Comparison of ENCODE assay signal across 13 mouse cellular contexts in genomic region chr13:43193932-43194331, GRCm38 (mm10).
"Had no signal": no experiment of that assay in that cellular context is flagged by ENCODE, and none has a peak within 500 bp of the region (broad histone marks: within the 10 kb centered on the region; RNA-seq: fewer than 3 reads in every experiment).

No protein-coding gene starts in this region.

- H3K27me3 ChIP-seq: limb, embryonic 13.5 days; neural tube, embryonic 15.5 days had no signal

- H3K27ac ChIP-seq: layer of hippocampus, adult 2 months; limb, embryonic 13.5 days; liver, embryonic 14.5 days; midbrain, embryonic 12.5 days; neural tube, embryonic 15.5 days had no signal

- H3K9ac ChIP-seq: limb, embryonic 13.5 days; liver, embryonic 14.5 days; midbrain, embryonic 12.5 days; neural tube, embryonic 15.5 days had no signal

- H3K4me2 ChIP-seq: limb, embryonic 13.5 days; midbrain, embryonic 12.5 days; neural tube, embryonic 15.5 days had no signal

- H3K9me3 ChIP-seq: limb, embryonic 13.5 days; midbrain, embryonic 12.5 days; neural tube, embryonic 15.5 days had no signal

- ATAC-seq: midbrain, embryonic 16.5 days had no signal

- DNase-seq: kidney, postnatal 10 days; kidney, postnatal 4 days; left cerebral cortex, postnatal 4 days; lung, adult 2 months; right cerebral cortex, adult 18-20 months; right cerebral cortex, postnatal 25 days; thymus, postnatal 36 days had no signal

- H3K4me3 ChIP-seq: layer of hippocampus, adult 2 months; limb, embryonic 13.5 days; midbrain, embryonic 12.5 days; neural tube, embryonic 15.5 days had no signal

- H3K36me3 ChIP-seq: limb, embryonic 13.5 days; midbrain, embryonic 12.5 days; neural tube, embryonic 15.5 days had no signal
